Mouse (Mus musculus): Measurements from ENCODE around the gene Car5b.

- TF ChIP-seq CTCF (IDR thresholded peaks at IDR 0.05; ENCODE audit: extremely low read depth, insufficient read depth, insufficient read length, insufficient replicate concordance), result no peak
- TF ChIP-seq POLR2A (IDR thresholded peaks at IDR 0.05; ENCODE audit: low read depth, low read length), result no peak
These were observed 45.7 kb downstream of the Car5b start for GRCm38 (mm10) chrX:163982129-163982528.
